Mouse (Mus musculus): ENCODE results near the gene Pdk1.

Pdk1 gene

GRCm38 (mm10) chr2:71872801-71873443 lies at the start of gene Pdk1:
Gene Pdk1 (plus strand): TSS chr2:71873224.
- peak; percentile 96 to 98 for DNase-seq (ENCODE audit: low spot score in 2 of 2)

- no peak for DNase-seq (ENCODE audit: low spot score in 2 of 2)
Measured at GRCm38 (mm10) chr2:71824146-71824545, 48.9 kb upstream of the Pdk1 start.

GRCm38 (mm10) chr2:71827711-71828110 lies 45.3 kb upstream of the Pdk1 start:
- no peak for DNase-seq (ENCODE audit: low spot score in 2 of 2)

- DNase-seq (ENCODE audit: low spot score in 2 of 2) = no peak
Measured at GRCm38 (mm10) chr2:71828928-71829327, 44.1 kb upstream of the Pdk1 start.

GRCm38 (mm10) chr2:71833626-71834025 lies 39.4 kb upstream of the Pdk1 start:
- peak in 1 of 2 experiments; percentile 31 for DNase-seq (ENCODE audit: low spot score in 2 of 2)

- DNase-seq (ENCODE audit: low spot score in 2 of 2) = no peak
Measured at GRCm38 (mm10) chr2:71834371-71834770, 38.7 kb upstream of the Pdk1 start.

GRCm38 (mm10) chr2:71835556-71835955 lies 37.5 kb upstream of the Pdk1 start:
- DNase-seq (ENCODE audit: low spot score in 2 of 2) = no peak

- no peak for DNase-seq (ENCODE audit: low spot score in 2 of 2)
Measured at GRCm38 (mm10) chr2:71836232-71836631, 36.8 kb upstream of the Pdk1 start.

- DNase-seq (ENCODE audit: low spot score in 2 of 2) = no peak
Measured at GRCm38 (mm10) chr2:71837261-71837660, 35.8 kb upstream of the Pdk1 start.

- DNase-seq (ENCODE audit: low spot score in 2 of 2) = peak; percentile 59 to 60
Measured at GRCm38 (mm10) chr2:71837791-71838190, 35.2 kb upstream of the Pdk1 start.

- DNase-seq (ENCODE audit: low spot score in 2 of 2) = no peak
Measured at GRCm38 (mm10) chr2:71843316-71843715, 29.7 kb upstream of the Pdk1 start.

- DNase-seq (ENCODE audit: low spot score in 2 of 2) = no peak
Measured at GRCm38 (mm10) chr2:71844906-71845305, 28.1 kb upstream of the Pdk1 start.

GRCm38 (mm10) chr2:71852161-71852560 lies 20.9 kb upstream of the Pdk1 start:
- peak; percentile 20 to 54 for DNase-seq (ENCODE audit: low spot score in 2 of 2)

- no peak for DNase-seq (ENCODE audit: low spot score in 2 of 2)
Measured at GRCm38 (mm10) chr2:71855076-71855475, 17.9 kb upstream of the Pdk1 start.

GRCm38 (mm10) chr2:71863531-71864173 lies 9.4 kb upstream of the Pdk1 start:
- DNase-seq (ENCODE audit: low spot score in 2 of 2) = no peak

GRCm38 (mm10) chr2:71865022-71865421 lies 8.0 kb upstream of the Pdk1 start:
- no peak for DNase-seq (ENCODE audit: low spot score in 2 of 2)

- DNase-seq (ENCODE audit: low spot score in 2 of 2) = no peak
Measured at GRCm38 (mm10) chr2:71865935-71866334, 7.1 kb upstream of the Pdk1 start.

- DNase-seq (ENCODE audit: low spot score in 2 of 2) = peak; percentile 17 to 37
Measured at GRCm38 (mm10) chr2:71866565-71866964, 6.5 kb upstream of the Pdk1 start.

GRCm38 (mm10) chr2:71867019-71867418 lies 6.0 kb upstream of the Pdk1 start:
- DNase-seq (ENCODE audit: low spot score in 2 of 2) = no peak

GRCm38 (mm10) chr2:71867480-71867879 lies 5.5 kb upstream of the Pdk1 start:
- no peak for DNase-seq (ENCODE audit: low spot score in 2 of 2)

- no peak for DNase-seq (ENCODE audit: low spot score in 2 of 2)
Measured at GRCm38 (mm10) chr2:71868256-71868655, 4.8 kb upstream of the Pdk1 start.

GRCm38 (mm10) chr2:71872141-71872540 lies 883 bp upstream of the Pdk1 start:
- DNase-seq (ENCODE audit: low spot score in 2 of 2) = no peak

GRCm38 (mm10) chr2:71873474-71874322 lies 674 bp downstream of the Pdk1 start:
- no peak for DNase-seq (ENCODE audit: low spot score in 2 of 2)
